Mouse (Mus musculus): ENCODE measurements around the gene Hsd17b12. TPM values are rescaled to one million over a fixed set of nuclear protein-coding genes. Genes with fewer than 3 reads are reported as not detected.

The Hsd17b12 gene
- polyA plus RNA-seq (2012; fragmentation: generic; extraction: Trizol) = 97.4 TPM
- long read RNA-seq, experiment 1, transcript Hsd17b12-201 (11 exons, 1,902 nt) = major isoform, 54 of 62 reads
- long read RNA-seq, experiment 1, partial matches to known transcripts = 2 of 62 reads
- long read RNA-seq, experiment 1, other reads (novel, unspliced or antisense) = 6 of 62 reads
- long read RNA-seq, experiment 2, transcript Hsd17b12-201 (11 exons, 1,902 nt) = major isoform, 283 of 300 reads
- long read RNA-seq, experiment 2, partial matches to known transcripts = 6 of 300 reads
- long read RNA-seq, experiment 2, other reads (novel, unspliced or antisense) = 10 of 300 reads

- peaks cover 46% of the 10 kb centered on the region for H3K79me3 ChIP-seq (ENCODE audit: low read depth)
- H3K27me3 ChIP-seq (ENCODE audit: control insufficient read depth, insufficient read depth, insufficient read length) = peaks cover under 1% of the 10 kb centered on the region
- TF ChIP-seq MYOD1 (IDR thresholded peaks at IDR 0.05; ENCODE audit: control insufficient read depth, insufficient read length, low read depth) (no peak), MAX (IDR thresholded peaks at IDR 0.05) (no peak), FOSL1 (IDR thresholded peaks at IDR 0.05; ENCODE audit: insufficient read depth, low read length, poor library complexity, severe bottlenecking) (no peak), CTCF (IDR thresholded peaks at IDR 0.05; ENCODE audit: control insufficient read depth, insufficient read depth, insufficient read length) (no peak), MYOG (IDR thresholded peaks at IDR 0.05; ENCODE audit: control insufficient read depth, extremely low read depth, insufficient read length) (no peak), CEBPB (IDR thresholded peaks at IDR 0.05; ENCODE audit: low read depth) (no peak), USF1 (IDR thresholded peaks at IDR 0.05; ENCODE audit: low read depth) (no peak)
- H3K79me2 ChIP-seq (ENCODE audit: control insufficient read depth, insufficient read depth) = peaks cover 49% of the 10 kb centered on the region
- peaks cover 7% of the 10 kb centered on the region for H3K36me3 ChIP-seq (ENCODE audit: control insufficient read depth, insufficient read depth)
- peak within 1 kb of the TSS; percentile 79 for H3ac ChIP-seq (ENCODE audit: control insufficient read depth, insufficient read length, low read depth)
- peak within 1 kb of the TSS; percentile 72 for H3K4me3 ChIP-seq (ENCODE audit: insufficient read depth, poor library complexity, severe bottlenecking)
Observed at GRCm38 (mm10) chr2:94157592-94158519, at the start of gene Hsd17b12. Gene Hsd17b12 (minus strand): TSS chr2:94157964.

DNA sequence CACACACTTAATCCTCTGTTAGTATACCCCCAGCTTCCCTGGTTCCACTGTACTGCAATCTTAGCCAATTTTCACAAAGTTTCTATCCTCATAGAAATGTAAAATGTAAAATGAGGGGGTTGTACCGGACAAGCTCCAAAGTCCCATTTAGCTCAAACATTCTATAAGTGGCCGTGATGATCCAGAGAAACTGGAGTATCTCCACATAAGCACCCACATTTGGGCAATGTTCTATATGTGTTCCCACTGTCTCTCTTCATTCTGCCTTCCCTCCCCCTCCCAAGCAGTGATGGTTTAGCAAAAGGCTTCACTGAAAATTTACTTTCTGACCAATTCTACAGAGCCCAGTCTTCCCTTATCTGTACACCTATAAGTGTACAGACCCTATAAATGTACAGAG lies 27.1 kb upstream of the Hsd17b12 start:
- Histone ChIP-seq H3K4me3 (ENCODE audit: insufficient read depth, poor library complexity, severe bottlenecking) (no peak overlapping the region), H3ac (ENCODE audit: control insufficient read depth, insufficient read length, low read depth) (no peak overlapping the region), H3K79me3 (ENCODE audit: low read depth) (no peaks in the 10 kb centered on the region), H3K79me2 (ENCODE audit: control insufficient read depth, insufficient read depth) (no peaks in the 10 kb centered on the region), H3K27me3 (ENCODE audit: control insufficient read depth, insufficient read depth, insufficient read length) (peaks cover 20% of the 10 kb centered on the region), H3K36me3 (ENCODE audit: control insufficient read depth, insufficient read depth) (no peaks in the 10 kb centered on the region)
- TF ChIP-seq CEBPB (IDR thresholded peaks at IDR 0.05; ENCODE audit: low read depth) (no peak), MAX (IDR thresholded peaks at IDR 0.05) (no peak), CTCF (IDR thresholded peaks at IDR 0.05; ENCODE audit: control insufficient read depth, insufficient read depth, insufficient read length) (no peak)

DNA sequence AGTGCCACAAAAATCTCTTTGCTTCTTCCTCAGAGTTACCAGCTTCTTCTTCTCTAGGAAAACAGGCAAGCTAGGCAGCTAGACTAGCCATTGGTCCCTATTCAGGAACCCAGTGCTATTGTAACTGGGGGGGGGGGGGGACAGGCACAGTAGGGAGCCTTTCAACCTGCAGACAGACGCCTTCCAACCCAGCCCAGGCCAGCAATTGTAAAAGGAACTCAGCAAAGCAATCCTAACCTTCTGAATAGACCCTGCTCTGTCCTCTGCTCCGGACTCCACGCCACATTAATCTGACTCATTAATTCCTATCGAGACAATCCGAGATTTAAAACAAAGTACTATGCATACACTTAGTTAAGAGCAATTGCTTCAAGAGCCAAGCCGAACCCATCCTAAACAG lies 26.4 kb upstream of the Hsd17b12 start:
- Histone ChIP-seq H3K79me3 (ENCODE audit: low read depth) (no peaks in the 10 kb centered on the region), H3K36me3 (ENCODE audit: control insufficient read depth, insufficient read depth) (no peaks in the 10 kb centered on the region), H3K79me2 (ENCODE audit: control insufficient read depth, insufficient read depth) (no peaks in the 10 kb centered on the region), H3K4me3 (ENCODE audit: insufficient read depth, poor library complexity, severe bottlenecking) (no peak overlapping the region), H3K27me3 (ENCODE audit: control insufficient read depth, insufficient read depth, insufficient read length) (peaks cover 20% of the 10 kb centered on the region), H3ac (ENCODE audit: control insufficient read depth, insufficient read length, low read depth) (no peak overlapping the region)
- no peak for TF ChIP-seq MAX (IDR thresholded peaks at IDR 0.05)
- no peak for TF ChIP-seq MYOD1 (IDR thresholded peaks at IDR 0.05; ENCODE audit: control insufficient read depth, insufficient read length, low read depth)
- TF ChIP-seq CEBPB (IDR thresholded peaks at IDR 0.05; ENCODE audit: low read depth) = no peak
- TF ChIP-seq FOSL1 (IDR thresholded peaks at IDR 0.05; ENCODE audit: insufficient read depth, low read length, poor library complexity, severe bottlenecking) = no peak
- no peak for TF ChIP-seq CTCF (IDR thresholded peaks at IDR 0.05; ENCODE audit: control insufficient read depth, insufficient read depth, insufficient read length)
- no peak for TF ChIP-seq MYOG (IDR thresholded peaks at IDR 0.05; ENCODE audit: control insufficient read depth, extremely low read depth, insufficient read length)
- no peak for TF ChIP-seq USF1 (IDR thresholded peaks at IDR 0.05; ENCODE audit: low read depth)

- no peak overlapping the region for H3ac ChIP-seq (ENCODE audit: control insufficient read depth, insufficient read length, low read depth)
- peaks cover 17% of the 10 kb centered on the region for H3K79me3 ChIP-seq (ENCODE audit: low read depth)
- peaks cover 27% of the 10 kb centered on the region for H3K79me2 ChIP-seq (ENCODE audit: control insufficient read depth, insufficient read depth)
- no peak for TF ChIP-seq FOSL1 (IDR thresholded peaks at IDR 0.05; ENCODE audit: insufficient read depth, low read length, poor library complexity, severe bottlenecking)
- no peak for TF ChIP-seq CEBPB (IDR thresholded peaks at IDR 0.05; ENCODE audit: low read depth)
- no peak for TF ChIP-seq CTCF (IDR thresholded peaks at IDR 0.05; ENCODE audit: control insufficient read depth, insufficient read depth, insufficient read length)
- TF ChIP-seq USF1 (IDR thresholded peaks at IDR 0.05; ENCODE audit: low read depth) = no peak
- TF ChIP-seq MYOG (IDR thresholded peaks at IDR 0.05; ENCODE audit: control insufficient read depth, extremely low read depth, insufficient read length) = no peak
- no peak for TF ChIP-seq MYOD1 (IDR thresholded peaks at IDR 0.05; ENCODE audit: control insufficient read depth, insufficient read length, low read depth)
- no peak for TF ChIP-seq MAX (IDR thresholded peaks at IDR 0.05)
- H3K36me3 ChIP-seq (ENCODE audit: control insufficient read depth, insufficient read depth) = no peaks in the 10 kb centered on the region
- peaks cover 11% of the 10 kb centered on the region for H3K27me3 ChIP-seq (ENCODE audit: control insufficient read depth, insufficient read depth, insufficient read length)
- H3K4me3 ChIP-seq (ENCODE audit: insufficient read depth, poor library complexity, severe bottlenecking) = peak overlapping the region; percentile 97
Observed at GRCm38 (mm10) chr2:94179030-94179407, 21.3 kb upstream of the Hsd17b12 start.

DNA sequence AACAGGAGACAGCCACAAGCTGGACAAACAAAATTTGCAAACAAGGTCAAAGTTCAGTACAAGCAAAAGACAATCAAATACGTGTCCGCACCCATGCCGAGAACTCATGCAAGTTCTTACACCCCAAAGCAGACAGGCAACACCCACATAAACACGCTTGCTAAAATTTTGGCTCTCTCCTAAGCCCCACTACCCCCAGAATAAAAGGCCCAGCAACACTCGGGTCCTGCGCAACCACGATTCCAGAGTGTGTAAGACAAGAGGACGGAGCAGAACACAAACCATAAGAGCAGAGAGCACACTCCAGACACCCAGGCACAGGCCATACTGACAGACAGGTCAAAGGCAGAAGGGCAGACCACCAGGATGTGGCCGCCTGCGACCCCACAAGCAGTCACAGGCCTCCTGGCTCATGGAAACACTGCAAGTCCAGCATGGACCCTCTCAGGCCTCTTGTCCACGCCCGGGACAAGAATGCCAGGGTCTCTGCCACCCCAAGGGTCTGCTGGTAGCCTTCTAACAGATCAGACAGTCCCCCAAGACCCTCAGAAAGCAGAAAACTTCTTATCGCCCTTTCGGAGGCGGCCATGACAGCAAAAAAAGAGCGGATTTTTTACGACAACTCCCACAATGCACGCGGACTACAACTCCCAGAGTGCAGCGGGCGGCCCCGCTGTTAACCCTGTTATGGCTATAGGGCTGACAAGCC lies 20.7 kb upstream of the Hsd17b12 start:
- peak overlapping the region; percentile 97 for H3K4me3 ChIP-seq (ENCODE audit: insufficient read depth, poor library complexity, severe bottlenecking)
- peaks cover 27% of the 10 kb centered on the region for H3K79me2 ChIP-seq (ENCODE audit: control insufficient read depth, insufficient read depth)
- peaks cover 17% of the 10 kb centered on the region for H3K79me3 ChIP-seq (ENCODE audit: low read depth)
- peaks cover 10% of the 10 kb centered on the region for H3K27me3 ChIP-seq (ENCODE audit: control insufficient read depth, insufficient read depth, insufficient read length)
- peak overlapping the region; percentile 97 for H3ac ChIP-seq (ENCODE audit: control insufficient read depth, insufficient read length, low read depth)
- no peaks in the 10 kb centered on the region for H3K36me3 ChIP-seq (ENCODE audit: control insufficient read depth, insufficient read depth)
- TF ChIP-seq MYOD1 (IDR thresholded peaks at IDR 0.05; ENCODE audit: control insufficient read depth, insufficient read length, low read depth) = no peak
- TF ChIP-seq MAX (IDR thresholded peaks at IDR 0.05) = no peak
- TF ChIP-seq CEBPB (IDR thresholded peaks at IDR 0.05; ENCODE audit: low read depth) = no peak
- no peak for TF ChIP-seq USF1 (IDR thresholded peaks at IDR 0.05; ENCODE audit: low read depth)
- no peak for TF ChIP-seq CTCF (IDR thresholded peaks at IDR 0.05; ENCODE audit: control insufficient read depth, insufficient read depth, insufficient read length)
- TF ChIP-seq FOSL1 (IDR thresholded peaks at IDR 0.05; ENCODE audit: insufficient read depth, low read length, poor library complexity, severe bottlenecking) = no peak
- no peak for TF ChIP-seq MYOG (IDR thresholded peaks at IDR 0.05; ENCODE audit: control insufficient read depth, extremely low read depth, insufficient read length)
